Mouse (Mus musculus): ENCODE results near the gene Samd4.

Gene Samd4

GRCm38 (mm10) chr14:46955574-46956043 is 73.0 kb downstream of the Samd4 start:
- DNase-seq (ENCODE audit: low spot score), result no peak

GRCm38 (mm10) chr14:46956121-46956520 is 73.5 kb downstream of the Samd4 start:
- no peak for DNase-seq (ENCODE audit: low spot score)

- DNase-seq (ENCODE audit: low spot score), result no peak
Measured at GRCm38 (mm10) chr14:46959166-46959721, 76.6 kb downstream of the Samd4 start.

- DNase-seq (ENCODE audit: low spot score), result no peak
Measured at GRCm38 (mm10) chr14:46959831-46960230, 77.2 kb downstream of the Samd4 start.

- no peak for DNase-seq (ENCODE audit: low spot score)
Measured at GRCm38 (mm10) chr14:46962832-46963231, 80.2 kb downstream of the Samd4 start.

- DNase-seq (ENCODE audit: low spot score), result no peak
Measured at GRCm38 (mm10) chr14:46964074-46964872, 81.6 kb downstream of the Samd4 start.

GRCm38 (mm10) chr14:46966206-46966605 is 83.6 kb downstream of the Samd4 start:
- DNase-seq (ENCODE audit: low spot score), result no peak

- DNase-seq (ENCODE audit: low spot score), result no peak
Measured at GRCm38 (mm10) chr14:46968046-46968445, 85.4 kb downstream of the Samd4 start.

- no peak for DNase-seq (ENCODE audit: low spot score)
Measured at GRCm38 (mm10) chr14:46970673-46971072, 88.0 kb downstream of the Samd4 start.

GRCm38 (mm10) chr14:46971802-46972201 is 89.1 kb downstream of the Samd4 start:
- no peak for DNase-seq (ENCODE audit: low spot score)

GRCm38 (mm10) chr14:46974874-46975273 is 92.2 kb downstream of the Samd4 start:
- DNase-seq (ENCODE audit: low spot score), result no peak

GRCm38 (mm10) chr14:46975969-46976368 is 93.3 kb downstream of the Samd4 start:
- no peak for DNase-seq (ENCODE audit: low spot score)

GRCm38 (mm10) chr14:46976712-46977111 is 94.1 kb downstream of the Samd4 start:
- no peak for DNase-seq (ENCODE audit: low spot score)

GRCm38 (mm10) chr14:46977660-46978059 is 95.0 kb downstream of the Samd4 start:
- DNase-seq (ENCODE audit: low spot score), result no peak

- no peak for DNase-seq (ENCODE audit: low spot score)
Measured at GRCm38 (mm10) chr14:46979172-46979571, 96.5 kb downstream of the Samd4 start.

GRCm38 (mm10) chr14:46980736-46981438 is 98.2 kb downstream of the Samd4 start:
- no peak for DNase-seq (ENCODE audit: low spot score)

- DNase-seq (ENCODE audit: low spot score), result no peak
Measured at GRCm38 (mm10) chr14:46982106-46982505, 99.5 kb downstream of the Samd4 start.

GRCm38 (mm10) chr14:46984542-46985125 is 102.0 kb downstream of the Samd4 start:
- no peak for DNase-seq (ENCODE audit: low spot score)

GRCm38 (mm10) chr14:46989694-46990093 is 107.0 kb downstream of the Samd4 start:
- DNase-seq (ENCODE audit: low spot score), result no peak

GRCm38 (mm10) chr14:46990450-46990849 is 107.8 kb downstream of the Samd4 start:
- no peak for DNase-seq (ENCODE audit: low spot score)

GRCm38 (mm10) chr14:46994704-46995103 is 112.0 kb downstream of the Samd4 start:
- DNase-seq (ENCODE audit: low spot score), result no peak

GRCm38 (mm10) chr14:46999321-47000025 is 116.8 kb downstream of the Samd4 start:
- DNase-seq (ENCODE audit: low spot score), result no peak

All from left cerebral cortex, adult 11 months (tissue).